Mouse (Mus musculus) gastrocnemius, postnatal 25 days (tissue): ENCODE results near the gene Ank2. TPM values are rescaled to one million over a fixed set of nuclear protein-coding genes. Genes with fewer than 3 reads are reported as not detected.

Experiments used
- DNase-seq: peaks from one replicate; pipeline ENCODE4 v3.0.0; 2022
- total RNA-seq, 2 experiments: library from RNA; stranded (reverse); gene quantifications; 1 replicate in 1 of 2; 2 replicates in 1 of 2; pipeline ENCODE4 v1.2.3; 2021

Gene Ank2
- total RNA-seq, 2 experiments from 2014 or later: 93.4 to 95.2 TPM

GRCm38 (mm10) chr3:127019109-127019508 lies 480.0 kb downstream of the Ank2 start:
- DNase-seq: peak; percentile 52

GRCm38 (mm10) chr3:127017523-127017922 lies 481.6 kb downstream of the Ank2 start:
- DNase-seq: no peak

GRCm38 (mm10) chr3:127015596-127015995 lies 483.6 kb downstream of the Ank2 start:
- no peak for DNase-seq

GRCm38 (mm10) chr3:127015175-127015574 lies 484.0 kb downstream of the Ank2 start:
- DNase-seq: no peak

GRCm38 (mm10) chr3:127013976-127014375 lies 485.2 kb downstream of the Ank2 start:
- DNase-seq: no peak

- no peak for DNase-seq
These were observed 486.6 kb downstream of the Ank2 start for GRCm38 (mm10) chr3:127012525-127012924.

GRCm38 (mm10) chr3:127005898-127006673 lies 493.1 kb downstream of the Ank2 start:
- DNase-seq: no peak

- DNase-seq: peak; percentile 34
These were observed 494.1 kb downstream of the Ank2 start for GRCm38 (mm10) chr3:127004860-127005633.

- no peak for DNase-seq
These were observed 495.2 kb downstream of the Ank2 start for GRCm38 (mm10) chr3:127003946-127004345.

GRCm38 (mm10) chr3:126998742-126999112 lies 500.4 kb downstream of the Ank2 start:
- DNase-seq: no peak

GRCm38 (mm10) chr3:126998008-126998741 lies 501.0 kb downstream of the Ank2 start:
- DNase-seq: peak; percentile 41

GRCm38 (mm10) chr3:126997391-126998007 lies 501.7 kb downstream of the Ank2 start:
- DNase-seq: no peak

- DNase-seq: no peak
These were observed 502.4 kb downstream of the Ank2 start for GRCm38 (mm10) chr3:126996721-126997120.

- no peak for DNase-seq
These were observed 503.2 kb downstream of the Ank2 start for GRCm38 (mm10) chr3:126995970-126996369.

GRCm38 (mm10) chr3:126994149-126994548 lies 505.0 kb downstream of the Ank2 start:
- DNase-seq: no peak

- no peak for DNase-seq
These were observed 509.2 kb downstream of the Ank2 start for GRCm38 (mm10) chr3:126989936-126990335.

- no peak for DNase-seq
These were observed 512.5 kb downstream of the Ank2 start for GRCm38 (mm10) chr3:126986687-126987086.

- no peak for DNase-seq
These were observed 516.3 kb downstream of the Ank2 start for GRCm38 (mm10) chr3:126982814-126983213.

GRCm38 (mm10) chr3:126981163-126981562 lies 518.0 kb downstream of the Ank2 start:
- no peak for DNase-seq

GRCm38 (mm10) chr3:126979635-126980034 lies 519.5 kb downstream of the Ank2 start:
- DNase-seq: no peak

GRCm38 (mm10) chr3:126978768-126979410 lies 520.3 kb downstream of the Ank2 start:
- DNase-seq: peak; percentile 23

- DNase-seq: no peak
These were observed 521.8 kb downstream of the Ank2 start for GRCm38 (mm10) chr3:126977399-126977798.
